Mouse (Mus musculus) granulocyte monocyte progenitor cell, adult 5-6 weeks (primary cell): Measurements from ENCODE around the gene Wdr4. TPM values are rescaled to one million over a fixed set of nuclear protein-coding genes. Genes with fewer than 3 reads are reported as not detected.

Source experiments
- ATAC-seq: replicated peaks from 2 replicates; pipeline ENCODE4 v1.8.0; 2016; ENCODE audit warnings: mild to moderate bottlenecking, moderate TSS enrichment, inconsistent platforms; ENCODE audit not compliant: poor library complexity, severe bottlenecking
- total RNA-seq, 2 experiments: library from RNA; stranded (forward) in 1 of 2; stranded (reverse) in 1 of 2; fragments of 200-712, 200-1000 nt in 1 of 2; fragments of >200 nt in 1 of 2; fragmentation: Nextera tagmentation in 1 of 2; gene quantifications; 2 replicates each; pipeline ENCODE4 v1.2.3; 2014 to 2017

Gene Wdr4
- total RNA-seq, 2 experiments from 2014 or later, result 14.6 to 20.8 TPM

DNA sequence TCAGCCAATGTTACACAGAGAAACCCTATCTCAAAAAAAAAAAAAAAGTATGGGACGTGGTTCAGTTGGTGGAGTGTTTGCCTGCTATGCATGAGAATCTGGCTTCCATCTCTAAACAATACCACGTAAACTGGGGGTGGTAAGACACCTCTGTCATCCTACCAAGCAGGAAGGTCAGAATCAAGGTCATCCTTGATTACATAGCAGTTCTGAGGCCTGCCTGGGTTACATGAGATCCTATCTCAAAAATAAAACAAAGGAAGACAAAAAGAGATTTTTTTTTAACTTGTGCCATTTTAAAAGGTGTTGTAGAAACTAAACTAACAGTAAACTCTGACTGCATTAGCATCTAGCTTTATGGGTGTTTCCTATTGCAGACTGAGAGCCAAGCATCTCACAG is 67.0 kb downstream of the Wdr4 start:
- ATAC-seq, result no peak

DNA sequence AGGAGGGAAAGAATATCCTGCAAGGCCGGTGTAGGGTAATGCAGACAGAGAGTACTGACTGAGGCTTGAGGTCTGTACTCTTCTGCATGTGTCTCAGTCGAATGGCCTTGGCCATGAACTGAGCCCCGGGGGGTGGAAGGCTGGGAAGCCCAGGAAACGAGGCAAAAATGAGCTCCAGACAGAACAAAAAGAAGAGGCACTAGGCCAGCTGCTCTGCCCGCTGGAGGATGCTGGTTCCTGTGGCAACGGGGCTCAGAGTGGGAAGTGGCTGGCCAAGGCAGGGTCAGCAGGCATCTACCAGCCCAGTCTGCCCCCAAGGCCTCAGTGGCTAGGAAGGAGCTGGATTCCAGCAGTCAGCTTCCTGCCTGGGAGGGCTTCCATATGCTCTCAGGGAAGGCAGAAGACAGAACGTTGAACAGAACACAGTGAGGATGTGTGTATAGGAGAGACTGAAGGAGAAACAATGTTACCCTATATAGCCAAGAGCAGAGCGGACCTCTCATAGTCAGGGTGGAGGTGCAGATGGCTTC is 68.5 kb downstream of the Wdr4 start:
- ATAC-seq, result no peak

DNA sequence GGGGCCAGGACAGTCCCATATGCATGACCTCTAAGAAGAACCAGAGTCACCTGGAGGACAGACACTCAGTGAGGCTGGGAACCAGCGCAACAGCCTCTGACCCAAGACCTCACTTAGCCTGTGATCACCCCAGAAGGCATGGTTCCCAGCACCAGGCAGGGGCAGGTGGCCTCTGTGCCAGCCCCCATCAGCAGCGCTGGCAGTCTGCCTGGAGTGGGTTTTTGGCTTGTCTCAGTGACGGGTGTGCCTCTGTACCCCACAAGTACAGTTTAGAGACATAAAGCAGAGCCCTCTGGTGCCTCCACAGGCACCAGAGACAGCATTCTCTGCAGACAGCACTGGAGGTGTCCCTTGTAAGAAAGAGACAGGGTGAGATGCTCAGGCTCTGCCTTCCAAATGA is 69.6 kb downstream of the Wdr4 start:
- ATAC-seq, result no peak

DNA sequence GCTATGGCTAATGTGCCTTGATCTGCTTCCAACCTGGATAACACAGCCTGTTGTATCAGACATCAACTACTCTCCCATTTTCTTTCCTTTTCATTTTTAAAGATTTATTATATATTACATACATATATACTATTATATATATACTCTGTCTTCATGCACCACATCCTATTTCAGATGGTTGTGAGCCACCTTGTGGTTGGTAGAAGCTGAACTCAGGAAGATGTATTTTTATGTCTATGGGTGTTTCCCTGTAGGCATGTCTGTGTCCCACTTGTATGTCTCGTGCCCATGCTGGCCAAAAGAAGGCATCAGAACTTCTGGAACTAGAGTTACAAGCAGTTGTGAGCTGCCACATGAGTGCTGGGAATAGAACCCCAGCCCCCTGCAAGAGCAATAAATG is 71.3 kb downstream of the Wdr4 start:
- no peak for ATAC-seq

DNA sequence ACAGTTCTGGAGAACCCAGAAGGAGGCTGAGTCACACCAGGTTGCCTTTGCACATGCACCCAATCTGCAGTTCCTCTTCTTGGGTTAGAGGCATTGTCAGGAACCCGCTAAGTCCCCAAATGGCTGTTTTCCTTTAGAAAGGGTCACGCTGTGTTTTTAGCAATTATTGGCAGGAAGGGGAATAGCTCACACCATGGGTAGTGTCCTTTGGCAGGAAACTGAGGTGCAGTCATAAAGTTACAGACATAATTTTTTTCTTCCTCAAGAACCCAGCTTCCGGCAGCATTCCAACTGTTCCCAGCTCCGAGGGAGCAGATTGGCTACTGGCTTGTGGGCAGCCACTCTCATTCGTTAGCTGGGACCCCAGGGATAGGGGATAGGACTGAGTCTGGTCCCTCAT is 72.0 kb downstream of the Wdr4 start:
- ATAC-seq, result peak; percentile 40; the same call in 1 of the 2 replicates

DNA sequence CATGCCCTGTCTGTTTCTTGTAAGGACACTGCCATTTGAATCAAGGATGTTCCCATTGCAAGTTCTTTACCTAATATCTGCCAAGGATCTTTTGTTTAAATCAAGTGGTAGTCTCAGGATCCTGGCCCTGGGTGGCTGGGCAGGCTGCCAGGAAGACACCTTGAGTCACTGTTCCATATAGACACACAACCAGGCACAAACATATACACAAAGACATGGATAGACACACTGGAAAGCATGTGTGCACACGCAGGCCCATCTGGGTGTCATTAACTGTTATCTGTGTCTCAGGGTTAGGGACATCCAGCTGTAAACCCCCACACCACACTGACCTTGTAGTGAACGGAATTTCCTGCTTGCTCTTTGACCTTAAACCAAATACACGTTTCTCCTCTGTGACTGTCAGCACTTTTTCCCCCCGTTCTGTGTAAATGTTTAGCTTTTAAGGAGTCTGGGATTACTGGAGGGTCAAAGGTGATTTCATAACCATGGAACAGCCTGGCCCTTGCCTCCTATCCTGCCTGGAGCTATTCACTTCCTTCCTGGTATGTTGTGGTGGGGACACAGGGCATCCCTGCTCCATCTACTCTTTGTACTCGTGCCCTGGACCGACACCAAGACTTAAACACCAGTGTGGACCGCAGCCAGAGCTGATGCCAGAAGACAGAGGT is 74.6 kb downstream of the Wdr4 start:
- ATAC-seq, result no peak

Other genes with a start within 250 kb of the Wdr4 start
- gene Rsph1, start 242.6 kb downstream of the Wdr4 start, total RNA-seq (2014; fragmentation: Nextera tagmentation), result 3.6 TPM in 1 of 2 replicates, not detected in the other
- gene Rsph1, start 242.6 kb downstream of the Wdr4 start, total RNA-seq (2017), result 0.88 and 1.2 TPM in 2 replicates
- gene Slc37a1, start 233.2 kb downstream of the Wdr4 start, total RNA-seq (2014; fragmentation: Nextera tagmentation), result 6.2 and 8.0 TPM in 2 replicates
- gene Slc37a1, start 233.2 kb downstream of the Wdr4 start, total RNA-seq (2017), result 7.4 and 8.4 TPM in 2 replicates
- 1.4 TPM in 1 of 2 replicates, not detected in the other for gene Pde9a, start 133.8 kb downstream of the Wdr4 start, total RNA-seq (2014; fragmentation: Nextera tagmentation)
- not detected in 2 replicates for gene Pde9a, start 133.8 kb downstream of the Wdr4 start, total RNA-seq (2017)
- 195 and 260 TPM in 2 replicates for gene Ndufv3, start 135 bp upstream of the Wdr4 start, total RNA-seq (2014; fragmentation: Nextera tagmentation)
- gene Ndufv3, start 135 bp upstream of the Wdr4 start, total RNA-seq (2017), result 207 and 212 TPM in 2 replicates
- gene Pknox1, start 44.8 kb upstream of the Wdr4 start, total RNA-seq (2014; fragmentation: Nextera tagmentation), result 19.0 and 32.7 TPM in 2 replicates
- gene Pknox1, start 44.8 kb upstream of the Wdr4 start, total RNA-seq (2017), result 21.2 and 30.7 TPM in 2 replicates
- gene Cbs, start 117.3 kb upstream of the Wdr4 start, total RNA-seq (2014; fragmentation: Nextera tagmentation), result 0.28 and 4.8 TPM in 2 replicates
- 0.57 and 0.99 TPM in 2 replicates for gene Cbs, start 117.3 kb upstream of the Wdr4 start, total RNA-seq (2017)
- gene U2af1, start 138.9 kb upstream of the Wdr4 start, total RNA-seq (2014; fragmentation: Nextera tagmentation), result 116 and 155 TPM in 2 replicates
- 250 and 287 TPM in 2 replicates for gene U2af1, start 138.9 kb upstream of the Wdr4 start, total RNA-seq (2017)
- not detected in 2 replicates for gene Cryaa, start 157.8 kb upstream of the Wdr4 start, total RNA-seq (2014; fragmentation: Nextera tagmentation)
- gene Cryaa, start 157.8 kb upstream of the Wdr4 start, total RNA-seq (2017), result not detected in 2 replicates